Mouse (Mus musculus) frontal cortex, postnatal 36 days (tissue): ENCODE measurements around the gene Ntng2.

ENCODE experiments used
- DNase-seq, 2 experiments: peaks; one replicate each; pipeline ENCODE4 v3.0.0; 2022; ENCODE audit warnings: low spot score in 2 of 2

The Ntng2 gene

GRCm38 (mm10) chr2:29252599-29253204 lies at the start of gene Ntng2:
Gene Ntng2, minus strand, starts transcription at chr2:29253005.
- peak in 1 of 2 experiments; percentile 35 for DNase-seq

- no peak for DNase-seq
Observed at GRCm38 (mm10) chr2:29295557-29295956, 42.8 kb upstream of the Ntng2 start.

DNA sequence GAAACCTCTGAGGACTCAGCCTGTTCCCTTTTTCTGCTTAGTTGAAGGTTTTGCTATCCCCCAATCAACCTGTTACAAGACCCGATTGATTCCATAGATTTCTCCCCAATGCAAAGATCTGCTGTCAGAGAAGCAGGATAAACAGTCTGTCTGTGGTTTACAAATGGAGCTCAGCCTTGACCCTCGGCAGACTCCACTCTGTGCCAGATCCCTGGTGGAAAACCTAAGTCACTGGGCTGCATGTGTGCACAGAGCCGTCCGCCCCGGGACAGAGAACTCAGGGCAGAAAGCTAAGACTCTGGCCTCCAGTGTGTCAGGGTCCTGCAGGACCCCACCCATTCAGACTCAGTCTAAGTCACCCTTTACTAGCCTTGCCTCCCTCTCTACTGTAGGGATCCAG lies 34.8 kb upstream of the Ntng2 start:
- DNase-seq = no peak

DNA sequence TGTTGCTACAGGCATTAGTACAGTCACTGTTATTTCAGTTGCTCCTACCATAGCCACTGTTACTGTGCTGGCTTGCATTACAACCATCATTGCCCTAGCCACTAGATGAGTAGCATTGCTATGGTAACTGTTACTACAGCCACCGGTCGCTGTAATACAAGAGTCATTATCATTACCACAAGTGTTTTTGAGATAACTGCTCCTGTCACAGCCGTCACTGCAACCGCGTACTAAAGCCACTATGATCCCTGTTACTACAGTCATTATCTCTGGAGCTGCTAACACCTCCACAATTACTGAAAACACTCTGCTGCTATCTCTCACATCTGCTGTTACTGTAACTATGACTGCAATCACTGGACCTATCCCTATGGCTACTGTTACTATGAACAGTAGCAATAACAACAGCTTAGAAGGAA lies 24.9 kb upstream of the Ntng2 start:
- DNase-seq = no peak

GRCm38 (mm10) chr2:29271803-29272518 lies 19.2 kb upstream of the Ntng2 start:
- DNase-seq = peak in 1 of 2 experiments; percentile 31

- DNase-seq = no peak
Observed at GRCm38 (mm10) chr2:29271098-29271497, 18.3 kb upstream of the Ntng2 start.

DNA sequence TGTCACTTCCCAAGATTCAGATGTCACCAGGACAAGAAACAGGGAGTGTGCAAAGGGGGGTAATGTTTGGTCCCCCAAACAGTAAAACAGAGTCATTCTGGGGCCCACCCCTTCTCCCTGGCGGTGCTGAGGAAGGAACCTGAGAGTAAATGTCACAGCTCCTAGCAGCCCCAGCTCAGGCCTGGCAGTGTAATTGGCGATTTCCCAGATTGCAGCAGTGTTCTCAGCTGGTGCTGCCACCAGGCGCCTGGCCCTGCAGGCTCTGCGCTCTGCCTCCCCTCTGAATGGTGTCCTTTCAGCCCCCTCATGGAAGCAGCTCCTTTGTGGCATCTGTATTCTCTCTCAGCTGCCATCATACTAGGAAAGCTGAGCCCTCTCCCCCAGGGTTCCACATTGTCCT lies 14.0 kb upstream of the Ntng2 start:
- peak; percentile 17 to 19 for DNase-seq

DNA sequence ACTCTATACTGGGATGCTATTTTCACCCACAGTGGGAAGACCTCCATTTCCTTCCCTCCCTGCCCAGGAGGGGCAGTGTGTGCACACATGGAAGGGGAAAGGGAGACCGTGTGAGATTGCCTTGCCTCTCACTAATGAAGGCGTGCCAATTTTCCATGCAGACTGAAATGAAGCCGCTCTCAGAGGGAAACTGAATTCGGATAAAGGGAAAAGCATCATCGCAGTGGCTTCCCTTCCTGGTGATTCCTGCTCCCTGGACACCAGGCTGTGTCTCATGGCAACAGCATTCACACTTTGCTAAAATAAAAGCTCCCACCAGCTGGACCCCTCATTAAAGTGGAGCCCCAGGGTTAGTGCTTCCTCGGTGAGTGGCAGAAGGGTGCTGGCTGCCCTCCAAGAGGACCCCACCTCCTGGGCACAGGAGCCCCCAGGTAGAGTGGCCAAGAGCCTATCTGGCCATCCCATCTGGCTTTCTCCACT lies 9.7 kb upstream of the Ntng2 start:
- DNase-seq = no peak

DNA sequence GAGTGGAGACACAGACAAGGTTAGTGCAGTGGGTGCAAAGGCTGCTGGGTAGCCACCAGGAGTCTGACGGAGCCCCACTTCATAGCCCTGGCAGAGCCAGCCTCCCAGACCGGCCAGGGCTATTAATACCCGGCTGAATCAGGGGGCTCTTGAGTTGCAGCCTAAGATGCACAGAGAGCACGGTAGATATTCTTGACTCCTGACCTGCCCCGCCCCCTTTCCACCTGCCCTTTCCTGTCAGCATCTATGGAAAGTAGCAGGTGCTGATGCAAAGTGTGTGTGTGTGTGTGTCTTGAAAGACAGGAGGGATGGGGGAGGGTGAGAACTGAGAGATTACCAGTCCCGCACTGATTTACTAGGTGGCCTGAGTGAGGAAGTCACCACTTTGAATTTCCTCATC lies 8.3 kb upstream of the Ntng2 start:
- no peak for DNase-seq

DNA sequence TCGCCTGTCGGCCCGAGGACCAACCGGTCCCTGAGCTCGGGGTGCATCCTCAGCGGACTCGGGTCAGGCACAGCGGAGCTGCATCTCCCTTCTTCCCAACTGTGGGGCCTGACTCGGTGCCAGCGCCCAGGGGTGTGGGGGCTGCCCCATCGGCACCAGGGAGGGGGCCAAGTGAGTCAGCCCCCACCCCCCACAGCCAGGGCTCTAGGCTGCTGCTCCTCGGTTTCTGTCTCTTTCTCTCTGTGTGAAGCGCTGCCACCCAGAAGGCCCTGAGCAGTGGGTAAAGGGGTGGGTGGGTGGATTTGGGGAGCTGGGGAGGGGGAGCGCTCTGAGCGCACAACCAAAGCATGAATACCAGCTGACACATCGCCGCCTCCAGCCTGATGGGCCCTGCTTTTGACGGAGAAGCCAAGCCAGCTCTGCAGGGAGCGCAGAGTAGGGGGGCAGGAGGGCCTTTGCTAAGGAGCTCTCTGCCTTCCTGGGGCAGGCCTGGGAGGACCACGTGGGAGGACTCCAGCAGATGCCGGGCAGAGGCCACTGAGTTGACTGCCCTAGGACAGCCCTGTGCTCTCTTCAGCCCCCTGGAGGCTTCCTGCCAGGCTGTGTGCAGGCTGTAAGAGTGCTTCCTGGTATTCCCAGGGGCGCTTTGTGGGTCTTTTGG lies 530 bp upstream of the Ntng2 start:
- DNase-seq = peak; percentile 63 to 64

DNA sequence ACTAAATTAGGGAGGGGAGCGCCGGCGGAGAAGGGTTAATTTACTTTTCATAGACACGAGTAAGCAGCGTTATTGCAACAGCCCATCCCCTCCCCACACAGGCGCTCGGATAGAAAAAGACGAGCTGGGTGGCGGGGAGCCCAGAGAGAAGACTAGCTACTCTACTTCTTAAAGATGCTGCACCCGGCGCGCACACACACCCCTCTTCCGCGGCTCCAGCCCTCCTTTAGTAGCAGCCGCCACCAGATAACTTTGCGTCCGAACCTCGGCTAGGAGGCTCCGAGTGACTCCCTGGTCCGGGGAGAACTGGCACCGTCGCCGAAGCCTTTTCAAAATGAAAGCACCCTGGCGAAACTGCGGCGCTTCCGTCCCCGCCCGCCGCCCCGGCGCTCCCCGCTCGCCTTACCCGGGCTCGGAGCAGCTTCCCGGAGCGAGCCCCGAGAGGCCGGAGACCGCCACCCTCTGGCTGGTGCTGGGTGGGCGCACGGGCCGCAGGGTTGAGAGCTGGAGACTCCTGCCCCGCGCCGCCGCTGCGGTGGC lies 676 bp downstream of the Ntng2 start:
- DNase-seq = peak in 1 of 2 experiments; percentile 35

- DNase-seq = peak in 1 of 2 experiments; percentile 19
Observed at GRCm38 (mm10) chr2:29251095-29252058, 1.4 kb downstream of the Ntng2 start.

GRCm38 (mm10) chr2:29250263-29251094 lies 2.3 kb downstream of the Ntng2 start:
- no peak for DNase-seq

DNA sequence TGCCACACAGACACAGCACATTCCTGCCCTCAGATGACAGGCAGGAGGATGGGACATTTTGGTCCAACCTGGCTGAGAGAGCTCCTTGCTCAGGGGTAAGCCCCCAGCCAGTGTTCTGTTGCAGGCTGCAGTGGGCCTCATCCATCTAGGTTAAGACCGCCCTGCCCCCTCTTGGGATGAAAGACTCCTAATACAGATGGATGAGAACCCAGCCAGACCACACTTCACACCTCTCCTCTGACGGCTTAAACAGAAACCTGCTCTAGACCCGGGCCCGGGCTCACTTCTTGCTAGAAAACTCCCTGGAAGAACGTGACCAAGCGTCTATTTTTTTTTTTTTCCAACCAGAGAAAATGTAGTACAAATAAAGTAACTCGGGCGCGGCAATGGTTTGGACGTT lies 3.0 kb downstream of the Ntng2 start:
- DNase-seq = no peak

DNA sequence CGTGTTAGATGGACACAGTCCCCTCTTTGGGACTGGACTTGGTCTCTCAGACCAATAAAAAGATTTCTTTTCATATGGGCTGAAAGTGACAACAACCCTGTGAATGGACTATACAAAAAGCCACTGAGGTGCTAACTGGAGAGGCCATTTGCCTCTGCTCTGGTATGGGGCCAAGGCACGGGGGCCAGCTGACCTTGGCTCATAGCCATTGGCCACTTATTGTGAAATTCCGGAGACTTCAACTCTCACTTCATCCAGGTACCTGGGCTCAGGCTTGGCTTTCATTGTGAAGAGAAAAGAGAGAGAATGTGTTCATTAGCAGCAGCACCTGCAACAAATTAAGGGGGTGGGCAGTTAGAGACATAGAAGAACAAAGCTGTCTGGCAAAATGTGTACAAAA lies 4.3 kb downstream of the Ntng2 start:
- DNase-seq = no peak

- DNase-seq = no peak
Observed at GRCm38 (mm10) chr2:29247386-29247785, 5.4 kb downstream of the Ntng2 start.

GRCm38 (mm10) chr2:29246891-29247290 lies 5.9 kb downstream of the Ntng2 start:
- DNase-seq = no peak

DNA sequence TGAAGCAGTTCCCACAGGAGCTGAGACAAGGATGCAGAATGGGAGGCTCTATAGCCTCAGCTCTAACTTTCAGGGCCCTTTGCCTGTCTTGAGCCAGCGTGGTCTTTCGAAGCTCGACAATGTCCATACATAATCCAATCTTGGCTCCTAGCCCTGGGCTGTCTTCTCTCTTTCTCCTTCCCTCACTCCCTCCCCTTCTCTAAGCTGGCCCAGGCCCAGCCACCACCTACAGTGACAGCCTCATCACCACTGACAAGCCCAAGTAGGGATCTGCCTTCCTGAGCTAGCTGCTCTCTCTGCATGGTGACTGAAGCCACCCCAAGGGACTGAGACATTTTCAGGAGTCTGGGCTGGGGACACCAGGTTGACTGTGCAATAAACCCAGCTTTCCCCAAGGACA lies 6.5 kb downstream of the Ntng2 start:
- peak in 1 of 2 experiments; percentile 39 for DNase-seq

DNA sequence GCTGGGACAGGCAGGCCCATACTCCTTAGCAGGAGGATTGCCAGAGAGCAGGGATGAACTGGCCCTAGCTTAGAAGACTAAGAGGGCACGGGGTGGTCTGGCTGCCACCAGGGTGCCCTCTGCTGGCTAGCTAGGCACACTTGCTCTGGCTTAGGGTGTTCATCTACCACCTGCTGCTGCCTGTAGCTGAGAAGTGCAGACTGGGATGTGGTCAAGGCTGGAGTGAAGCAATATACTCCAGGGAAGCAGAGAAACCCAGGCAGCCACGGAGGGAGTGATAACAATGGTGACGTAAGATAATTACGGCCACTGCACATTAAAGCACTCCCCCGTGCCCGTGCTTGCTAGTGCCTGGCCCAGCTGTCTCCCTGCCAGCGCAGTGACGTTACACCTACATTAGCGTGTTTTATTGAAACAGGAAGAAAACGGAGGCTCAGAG lies 7.4 kb downstream of the Ntng2 start:
- no peak for DNase-seq

DNA sequence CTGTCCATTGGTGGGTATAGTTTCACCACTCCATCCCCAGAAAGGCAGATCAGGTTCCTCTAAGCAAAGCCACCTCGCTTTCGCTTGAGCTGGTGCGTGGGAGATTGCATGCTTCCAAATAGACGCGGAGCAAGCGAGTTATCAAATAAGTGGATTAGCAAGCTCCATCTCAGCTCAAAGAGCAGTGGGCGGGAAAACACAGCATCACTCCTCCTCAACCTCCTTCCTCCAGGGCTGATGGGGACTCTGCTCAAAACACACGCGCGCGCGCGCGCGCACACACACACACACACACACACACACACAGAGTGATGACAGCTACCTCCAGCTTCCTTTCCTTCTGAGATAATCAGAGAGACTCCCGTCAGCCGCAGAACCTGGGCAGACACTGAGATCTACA lies 13.5 kb downstream of the Ntng2 start:
- peak; percentile 62 to 78 for DNase-seq
